Mouse (Mus musculus): ENCODE measurements around the gene Hnrnpdl. TPM values are rescaled to one million over a fixed set of nuclear protein-coding genes. Genes with fewer than 3 reads are reported as not detected.

Hnrnpdl gene
- polyA plus RNA-seq, 1 experiment from 2014 or later, result 271 TPM

DNA sequence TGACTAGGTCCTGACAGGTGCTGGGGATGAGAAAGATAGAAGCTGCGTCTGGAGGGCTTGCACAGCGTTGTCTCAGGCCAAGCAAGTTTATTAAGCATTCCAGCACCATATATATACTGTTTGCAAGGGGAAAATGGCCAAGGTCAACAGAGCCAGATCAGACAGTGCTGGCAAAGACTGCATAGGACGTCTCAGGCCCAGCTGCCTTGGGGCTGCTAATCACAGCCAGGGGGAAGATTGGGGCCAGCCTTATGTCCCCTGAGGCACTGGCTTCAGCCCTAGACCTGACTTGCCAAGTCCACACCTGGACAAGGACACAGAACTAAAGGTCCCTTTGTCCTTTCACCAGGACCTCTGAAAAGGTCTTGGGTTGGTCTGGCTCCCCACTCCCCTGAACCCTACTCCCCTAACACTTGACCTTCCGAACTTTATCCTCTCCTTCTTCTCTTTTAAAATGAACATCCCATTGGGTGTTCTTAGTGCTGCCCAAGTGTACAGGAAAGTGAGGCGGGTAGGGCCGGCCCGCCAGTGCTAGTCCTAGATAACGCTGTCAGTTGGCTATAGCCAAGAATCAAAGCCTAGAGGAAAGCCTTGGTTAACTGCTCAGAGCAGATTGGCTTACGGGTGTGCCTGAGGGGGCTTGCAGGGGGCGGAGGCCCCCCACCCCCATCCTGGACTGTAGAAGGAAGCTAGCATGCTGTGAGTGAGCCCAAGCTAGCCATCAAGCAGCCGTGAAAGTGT, 15.5 kb upstream of the Hnrnpdl start:
- ATAC-seq (ENCODE audit: insufficient read depth, low FRiP score, low TSS enrichment), result no peak
- Histone ChIP-seq H3K4me1 (ENCODE audit: control insufficient read depth, insufficient read depth, low read length) (peaks cover 4% of the 10 kb centered on the region; the same call in 1 of the 2 replicates), H3K36me3 (ENCODE audit: control insufficient read depth, insufficient read depth, low read length) (no peaks in the 10 kb centered on the region), H3K9ac (ENCODE audit: low read length) (no peak overlapping the region), H3K9me3 (ENCODE audit: control insufficient read depth, low read length) (no peaks in the 10 kb centered on the region), H3K4me2 (ENCODE audit: low read depth) (no peak overlapping the region), H3K27ac (ENCODE audit: low read depth, low read length) (no peak overlapping the region), H3K27me3 (ENCODE audit: control insufficient read depth, insufficient read depth, low read length) (no peaks in the 10 kb centered on the region), H3K4me3 (ENCODE audit: low read depth, low read length) (no peak overlapping the region)
- DNase-seq (ENCODE audit: low spot score), result no peak
- 84% methylated on average over 11 of the region's 11 CpGs for WGBS

DNA sequence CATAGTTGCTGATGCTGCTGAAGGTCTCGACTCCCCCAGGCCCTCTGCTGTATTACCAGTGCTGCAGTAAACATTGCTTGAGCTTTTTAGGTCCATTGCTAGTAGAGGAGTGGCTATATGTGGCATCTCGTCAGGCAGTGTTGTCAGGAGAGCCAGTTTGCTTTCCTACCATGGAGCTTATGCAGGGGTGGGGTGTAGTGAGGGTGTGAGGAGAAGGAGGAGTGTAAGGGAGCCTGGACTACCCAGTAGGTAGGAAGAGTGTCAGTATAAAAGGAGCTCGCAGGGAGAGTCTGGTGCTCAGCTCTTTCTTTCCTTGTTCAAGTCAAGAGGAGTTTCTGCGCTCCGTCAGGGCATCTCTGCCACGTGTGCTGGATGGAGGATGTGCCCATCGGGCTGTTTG, 13.3 kb upstream of the Hnrnpdl start:
- DNase-seq (ENCODE audit: low spot score) (no peak), ATAC-seq (ENCODE audit: insufficient read depth, low FRiP score, low TSS enrichment) (no peak)
- H3K27me3 ChIP-seq (ENCODE audit: control insufficient read depth, insufficient read depth, low read length), result no peaks in the 10 kb centered on the region
- no peak overlapping the region for H3K27ac ChIP-seq (ENCODE audit: low read depth, low read length)
- 94% methylated on average over 7 of the region's 7 CpGs for WGBS
- H3K36me3 ChIP-seq (ENCODE audit: control insufficient read depth, insufficient read depth, low read length), result no peaks in the 10 kb centered on the region
- no peaks in the 10 kb centered on the region for H3K9me3 ChIP-seq (ENCODE audit: control insufficient read depth, low read length)
- H3K9ac ChIP-seq (ENCODE audit: low read length), result no peak overlapping the region
- H3K4me3 ChIP-seq (ENCODE audit: low read depth, low read length), result no peak overlapping the region
- H3K4me2 ChIP-seq (ENCODE audit: low read depth), result no peak overlapping the region
- H3K4me1 ChIP-seq (ENCODE audit: control insufficient read depth, insufficient read depth, low read length), result no peaks in the 10 kb centered on the region

DNA sequence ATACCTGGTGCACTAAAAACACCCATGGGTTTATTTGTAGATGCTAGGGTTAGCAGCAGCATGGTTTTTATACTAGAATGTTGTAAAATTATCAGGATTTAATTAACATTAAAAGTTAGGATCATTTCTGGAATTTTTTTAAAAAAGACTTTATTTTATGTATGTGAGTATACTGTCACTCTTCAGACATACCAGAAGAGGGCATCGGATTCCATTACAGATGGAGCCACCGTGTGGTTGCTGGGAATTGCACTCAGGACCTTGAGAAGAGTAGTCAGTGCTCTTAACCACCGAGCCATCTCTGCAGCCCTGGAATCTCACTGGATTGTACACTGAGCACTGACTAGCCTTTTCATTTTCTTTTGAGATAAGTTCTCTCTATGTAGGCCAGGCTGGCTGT, 10.4 kb upstream of the Hnrnpdl start:
- Histone ChIP-seq H3K27ac (ENCODE audit: low read depth, low read length) (no peak overlapping the region), H3K4me1 (ENCODE audit: control insufficient read depth, insufficient read depth, low read length) (no peaks in the 10 kb centered on the region; the same call in 1 of the 2 replicates), H3K9ac (ENCODE audit: low read length) (no peak overlapping the region), H3K4me3 (ENCODE audit: low read depth, low read length) (no peak overlapping the region), H3K27me3 (ENCODE audit: control insufficient read depth, insufficient read depth, low read length) (no peaks in the 10 kb centered on the region), H3K4me2 (ENCODE audit: low read depth) (no peak overlapping the region), H3K9me3 (ENCODE audit: control insufficient read depth, low read length) (no peaks in the 10 kb centered on the region), H3K36me3 (ENCODE audit: control insufficient read depth, insufficient read depth, low read length) (no peaks in the 10 kb centered on the region)
- ATAC-seq (ENCODE audit: insufficient read depth, low FRiP score, low TSS enrichment) (no peak), DNase-seq (ENCODE audit: low spot score) (no peak)
- WGBS, result 95% methylated on average over 3 of the region's 3 CpGs

DNA sequence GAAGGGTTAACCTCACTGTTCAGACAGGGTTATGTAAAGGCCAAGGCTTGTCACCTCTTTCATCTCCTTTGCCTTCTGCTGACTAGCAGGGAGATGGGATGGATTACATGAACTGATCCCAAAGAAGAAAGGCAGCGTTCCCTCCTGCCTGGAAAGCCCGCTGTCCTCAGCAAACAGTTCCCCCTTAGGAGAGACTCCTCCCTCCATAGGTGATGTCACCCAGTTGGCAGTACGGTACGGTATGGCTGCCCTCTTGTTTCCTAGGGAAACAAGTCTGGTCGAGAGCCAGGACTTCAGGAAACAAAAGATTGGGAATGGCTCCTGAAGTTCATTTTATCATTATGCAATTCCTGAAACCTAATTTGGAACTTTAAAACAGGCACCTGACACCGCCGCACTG, 8.4 kb upstream of the Hnrnpdl start:
- Histone ChIP-seq H3K36me3 (ENCODE audit: control insufficient read depth, insufficient read depth, low read length) (no peaks in the 10 kb centered on the region), H3K4me2 (ENCODE audit: low read depth) (no peak overlapping the region), H3K4me1 (ENCODE audit: control insufficient read depth, insufficient read depth, low read length) (no peaks in the 10 kb centered on the region; the same call in 1 of the 2 replicates), H3K9ac (ENCODE audit: low read length) (no peak overlapping the region), H3K4me3 (ENCODE audit: low read depth, low read length) (no peak overlapping the region), H3K27me3 (ENCODE audit: control insufficient read depth, insufficient read depth, low read length) (no peaks in the 10 kb centered on the region), H3K9me3 (ENCODE audit: control insufficient read depth, low read length) (no peaks in the 10 kb centered on the region), H3K27ac (ENCODE audit: low read depth, low read length) (no peak overlapping the region)
- ATAC-seq (ENCODE audit: insufficient read depth, low FRiP score, low TSS enrichment), result no peak
- WGBS, result 68% methylated on average over 7 of the region's 7 CpGs
- no peak for DNase-seq (ENCODE audit: low spot score)

DNA sequence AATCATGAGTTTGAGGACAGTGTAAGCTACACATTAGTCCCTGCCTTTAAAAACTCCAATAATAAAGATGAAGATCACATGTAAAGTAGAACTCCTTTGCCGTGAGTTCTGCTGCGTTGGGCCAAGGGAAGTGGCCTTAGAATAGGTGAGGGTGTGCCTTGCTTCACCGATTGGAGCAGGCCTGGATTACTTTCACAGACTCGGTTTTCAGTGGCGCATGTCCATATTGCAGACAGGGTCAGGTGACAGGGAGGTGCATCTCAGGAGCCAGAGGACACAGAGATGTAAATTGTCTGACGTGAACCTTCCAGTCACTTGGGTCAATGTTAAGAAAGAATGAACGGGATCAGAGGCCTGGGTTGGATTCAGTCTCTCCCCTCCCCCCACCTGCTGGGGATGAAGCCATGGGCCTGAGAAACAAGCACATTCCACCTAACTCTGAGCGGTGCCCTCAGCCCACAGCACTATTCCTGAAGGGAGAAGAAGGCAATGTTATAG, 7.7 kb upstream of the Hnrnpdl start:
- Histone ChIP-seq H3K9me3 (ENCODE audit: control insufficient read depth, low read length) (no peaks in the 10 kb centered on the region), H3K36me3 (ENCODE audit: control insufficient read depth, insufficient read depth, low read length) (no peaks in the 10 kb centered on the region), H3K4me3 (ENCODE audit: low read depth, low read length) (no peak overlapping the region), H3K4me2 (ENCODE audit: low read depth) (no peak overlapping the region), H3K27ac (ENCODE audit: low read depth, low read length) (no peak overlapping the region), H3K4me1 (ENCODE audit: control insufficient read depth, insufficient read depth, low read length) (no peaks in the 10 kb centered on the region; the same call in 1 of the 2 replicates), H3K27me3 (ENCODE audit: control insufficient read depth, insufficient read depth, low read length) (no peaks in the 10 kb centered on the region), H3K9ac (ENCODE audit: low read length) (no peak overlapping the region)
- ATAC-seq (ENCODE audit: insufficient read depth, low FRiP score, low TSS enrichment) (no peak), DNase-seq (ENCODE audit: low spot score) (no peak)
- WGBS, result 64% methylated on average over 8 of the region's 8 CpGs

DNA sequence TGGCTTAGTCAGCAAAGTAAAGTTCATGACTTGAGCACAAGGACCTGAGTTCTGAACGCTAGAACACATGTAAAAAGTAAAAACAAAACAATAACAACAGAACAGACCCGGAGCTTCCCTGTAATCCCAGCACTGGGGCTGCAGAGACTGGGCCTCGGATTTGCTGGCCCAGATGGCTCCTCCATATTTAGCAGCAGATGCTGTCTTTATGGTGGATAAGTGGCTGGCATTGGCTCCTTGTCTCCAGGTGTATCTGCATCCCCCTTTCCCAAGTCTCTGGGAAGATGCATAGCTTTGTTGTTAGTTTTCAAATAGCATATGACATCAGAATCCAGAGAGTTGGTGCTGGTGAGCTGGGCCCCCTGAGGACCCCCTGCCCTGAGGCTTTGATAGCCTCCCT, 6.6 kb upstream of the Hnrnpdl start:
- Histone ChIP-seq H3K27me3 (ENCODE audit: control insufficient read depth, insufficient read depth, low read length) (no peaks in the 10 kb centered on the region), H3K9me3 (ENCODE audit: control insufficient read depth, low read length) (no peaks in the 10 kb centered on the region), H3K27ac (ENCODE audit: low read depth, low read length) (no peak overlapping the region), H3K9ac (ENCODE audit: low read length) (no peak overlapping the region), H3K36me3 (ENCODE audit: control insufficient read depth, insufficient read depth, low read length) (no peaks in the 10 kb centered on the region), H3K4me2 (ENCODE audit: low read depth) (no peak overlapping the region), H3K4me1 (ENCODE audit: control insufficient read depth, insufficient read depth, low read length) (no peaks in the 10 kb centered on the region; the same call in 1 of the 2 replicates), H3K4me3 (ENCODE audit: low read depth, low read length) (no peak overlapping the region)
- DNase-seq (ENCODE audit: low spot score), result no peak
- WGBS, result 82% methylated on average over 3 of the region's 3 CpGs
- ATAC-seq (ENCODE audit: insufficient read depth, low FRiP score, low TSS enrichment), result no peak

DNA sequence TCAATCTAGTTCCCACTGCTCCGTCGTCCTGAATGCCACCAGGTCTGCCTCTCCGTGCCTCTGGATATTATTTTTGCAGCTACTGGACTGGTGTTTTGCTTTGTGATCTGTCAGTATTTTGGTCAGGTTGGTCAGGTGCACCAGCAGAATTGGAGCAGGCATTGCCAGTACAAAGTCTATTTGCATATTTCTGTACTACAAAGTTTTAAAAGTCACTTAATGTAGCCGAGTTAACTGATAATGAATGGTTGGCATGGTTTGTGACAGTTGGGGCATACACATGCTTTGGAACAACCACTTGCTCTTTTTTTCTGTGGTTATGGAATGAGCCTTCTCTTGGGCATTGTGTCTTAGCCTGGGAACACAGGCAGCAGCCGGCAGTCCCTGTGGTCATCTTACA, 5.2 kb upstream of the Hnrnpdl start:
- Histone ChIP-seq H3K4me1 (ENCODE audit: control insufficient read depth, insufficient read depth, low read length) (peaks cover 3% of the 10 kb centered on the region; the same call in 1 of the 2 replicates), H3K36me3 (ENCODE audit: control insufficient read depth, insufficient read depth, low read length) (no peaks in the 10 kb centered on the region), H3K4me3 (ENCODE audit: low read depth, low read length) (no peak overlapping the region), H3K27me3 (ENCODE audit: control insufficient read depth, insufficient read depth, low read length) (no peaks in the 10 kb centered on the region), H3K9me3 (ENCODE audit: control insufficient read depth, low read length) (no peaks in the 10 kb centered on the region), H3K4me2 (ENCODE audit: low read depth) (no peak overlapping the region), H3K27ac (ENCODE audit: low read depth, low read length) (no peak overlapping the region), H3K9ac (ENCODE audit: low read length) (no peak overlapping the region)
- ATAC-seq (ENCODE audit: insufficient read depth, low FRiP score, low TSS enrichment), result no peak
- WGBS, result 82% methylated on average over 5 of the region's 5 CpGs
- no peak for DNase-seq (ENCODE audit: low spot score)

DNA sequence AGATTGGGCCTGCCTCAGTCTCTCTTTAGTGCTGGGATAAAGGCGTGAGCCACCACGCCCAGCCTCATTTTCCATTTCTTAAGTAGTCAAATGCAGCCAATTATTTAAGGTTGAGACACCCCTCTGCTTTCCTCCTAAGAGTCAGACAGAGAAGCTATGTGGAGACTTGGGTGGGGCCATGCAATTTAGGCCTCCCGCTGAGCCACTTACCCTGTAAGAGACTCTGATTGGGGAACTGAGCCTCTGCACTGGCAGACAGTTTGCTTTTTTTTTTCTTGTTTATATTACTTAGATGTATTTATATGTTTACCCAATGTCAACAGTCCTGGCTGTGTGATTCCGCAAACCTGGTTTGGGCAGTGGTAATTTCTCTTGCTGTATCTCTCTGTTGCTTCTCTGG, 4.6 kb upstream of the Hnrnpdl start:
- Histone ChIP-seq H3K27ac (ENCODE audit: low read depth, low read length) (no peak overlapping the region), H3K9me3 (ENCODE audit: control insufficient read depth, low read length) (no peaks in the 10 kb centered on the region), H3K36me3 (ENCODE audit: control insufficient read depth, insufficient read depth, low read length) (no peaks in the 10 kb centered on the region), H3K4me2 (ENCODE audit: low read depth) (no peak overlapping the region), H3K9ac (ENCODE audit: low read length) (no peak overlapping the region), H3K4me1 (ENCODE audit: control insufficient read depth, insufficient read depth, low read length) (peaks cover 3% of the 10 kb centered on the region; the same call in 1 of the 2 replicates), H3K27me3 (ENCODE audit: control insufficient read depth, insufficient read depth, low read length) (no peaks in the 10 kb centered on the region), H3K4me3 (ENCODE audit: low read depth, low read length) (no peak overlapping the region)
- DNase-seq (ENCODE audit: low spot score) (no peak), ATAC-seq (ENCODE audit: insufficient read depth, low FRiP score, low TSS enrichment) (no peak)
- 77% methylated on average over 4 of the region's 4 CpGs for WGBS

DNA sequence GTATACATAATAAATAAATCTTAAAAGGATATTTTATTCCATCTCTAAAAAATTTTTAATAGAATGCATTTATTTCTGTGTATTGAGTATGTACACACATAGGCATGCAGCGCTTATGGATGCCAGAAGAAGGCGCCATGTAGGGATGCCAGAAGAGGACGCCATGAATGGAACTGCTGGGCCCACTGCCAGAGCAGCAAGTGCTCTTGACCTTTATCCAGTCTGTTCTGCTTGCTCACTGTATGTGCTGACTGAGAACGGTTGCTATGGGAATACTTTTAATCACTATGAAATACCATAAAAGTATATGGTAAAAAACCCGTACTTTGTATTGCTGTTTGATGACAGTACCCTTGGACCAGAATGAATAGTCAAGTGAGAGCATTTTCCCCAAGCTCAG, 3.9 kb upstream of the Hnrnpdl start:
- Histone ChIP-seq H3K27ac (ENCODE audit: low read depth, low read length) (no peak overlapping the region), H3K4me3 (ENCODE audit: low read depth, low read length) (no peak overlapping the region), H3K36me3 (ENCODE audit: control insufficient read depth, insufficient read depth, low read length) (no peaks in the 10 kb centered on the region), H3K4me1 (ENCODE audit: control insufficient read depth, insufficient read depth, low read length) (peaks cover 3% of the 10 kb centered on the region; the same call in 1 of the 2 replicates), H3K9me3 (ENCODE audit: control insufficient read depth, low read length) (no peaks in the 10 kb centered on the region), H3K4me2 (ENCODE audit: low read depth) (no peak overlapping the region), H3K9ac (ENCODE audit: low read length) (no peak overlapping the region), H3K27me3 (ENCODE audit: control insufficient read depth, insufficient read depth, low read length) (no peaks in the 10 kb centered on the region)
- 90% methylated on average over 5 of the region's 5 CpGs for WGBS
- ATAC-seq (ENCODE audit: insufficient read depth, low FRiP score, low TSS enrichment), result no peak
- DNase-seq (ENCODE audit: low spot score), result no peak

Data from neural tube, embryonic 11.5 days (tissue).